In the genomic region with DNA sequence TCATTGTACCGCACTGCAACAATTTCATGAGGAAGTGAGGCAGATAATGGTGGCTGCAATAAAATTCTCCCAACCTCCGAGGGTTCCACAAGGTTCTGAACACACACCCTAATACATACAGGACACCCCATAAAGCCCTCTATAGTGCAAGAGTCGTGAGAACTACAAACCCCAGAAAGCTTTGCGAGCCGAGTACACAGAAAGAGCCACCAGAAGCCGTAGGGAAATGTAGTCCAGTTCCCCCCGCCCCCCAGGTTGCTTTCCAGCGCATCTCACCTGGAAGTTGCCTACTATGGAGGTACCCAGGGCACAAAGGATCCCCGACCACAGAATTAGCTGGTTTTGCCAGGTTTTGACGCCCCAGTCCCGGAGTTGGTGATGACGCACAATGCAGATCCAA, we compare ENCODE assay signal across 8 mouse cellular contexts. TPM values are rescaled to one million over a fixed set of nuclear protein-coding genes. Genes with fewer than 3 reads are reported as not detected.
A peak's percentile ranks its signal among the peaks of the same experiment; 100 is the strongest.
DNase-seq lines count a peak whose midpoint lies in the region; ATAC-seq and TF ChIP-seq lines count a peak whose summit lies in the region.

No protein-coding gene starts in this region.

- no peaks in the 10 kb centered on the region for H3K36me3 ChIP-seq in forebrain, postnatal 0 days (ENCODE audit: insufficient read depth)

- H3K27me3 ChIP-seq in forebrain, postnatal 0 days (ENCODE audit: insufficient read depth, low read length): no peaks in the 10 kb centered on the region

- H3K9ac ChIP-seq in forebrain, postnatal 0 days: 0 out of 2 replicates have a peak overlapping the region, but pooled peaks have one; percentile 22

- H3K27ac ChIP-seq in bone marrow macrophage, adult 2 months (ENCODE audit: insufficient read depth, low read depth, low read length): peak overlapping the region; percentile 87
- H3K27ac ChIP-seq in forebrain, postnatal 0 days (ENCODE audit: low read depth, low read length): no peak overlapping the region

- TF ChIP-seq CTCF in bone marrow macrophage, adult 2 months (IDR thresholded peaks at IDR 0.05; ENCODE audit: low read depth, low read length): no peak
- TF ChIP-seq CTCF in forebrain, postnatal 0 days (IDR thresholded peaks at IDR 0.05; ENCODE audit: low read depth): no peak

- TF ChIP-seq POLR2A in bone marrow macrophage, adult 2 months (IDR thresholded peaks at IDR 0.05; ENCODE audit: borderline replicate concordance, low read depth, low read length): no peak

- 34% methylated on average over 12 of the region's 12 CpGs for WGBS in forebrain, postnatal 0 days

- H3K9me3 ChIP-seq in forebrain, postnatal 0 days (ENCODE audit: low read length): no peaks in the 10 kb centered on the region

- peaks cover 36% of the 10 kb centered on the region for H3K4me1 ChIP-seq in bone marrow macrophage, adult 2 months (ENCODE audit: control insufficient read depth, insufficient read depth, low read length)
- H3K4me1 ChIP-seq in forebrain, postnatal 0 days (ENCODE audit: insufficient read depth): no peaks in the 10 kb centered on the region

- peak overlapping the region; percentile 49 for H3K4me2 ChIP-seq in forebrain, postnatal 0 days (ENCODE audit: low read depth)

- peak overlapping the region; percentile 76 for H3K4me3 ChIP-seq in bone marrow macrophage, adult 2 months (ENCODE audit: insufficient read depth, low read length)
- peak overlapping the region; percentile 28 for H3K4me3 ChIP-seq in forebrain, postnatal 0 days (ENCODE audit: low read depth, low read length)

- peak; percentile 90 for ATAC-seq in forebrain, postnatal 0 days
- no peak for ATAC-seq in activated CD4-positive, CD25-positive, alpha-beta regulatory T cell, adult 4 months

- peak; percentile 94 for DNase-seq in heart, adult 11 months
- DNase-seq in heart, postnatal 4 days: no peak
- peak; percentile 43 for DNase-seq in forebrain, postnatal 0 days
- peak; percentile 20 to 41 for DNase-seq in kidney, postnatal 36 days
- peak; percentile 42 for DNase-seq in lung, postnatal 14 days
- peak; percentile 36 for DNase-seq in right cerebral cortex, postnatal 14 days

RNA-seq across cellular contexts. Expression of gene Tmem150b, which starts 1.5 kb away (rescaled TPM):
- total RNA-seq in heart, postnatal 4 days (2021): under 1 TPM in 1 of 2 experiments, not detected in 1; 0.12 TPM
- 33.6 and 36.4 TPM in 2 replicates for polyA plus RNA-seq in bone marrow macrophage, adult 2 months (2012; ENCODE audit: insufficient read depth, insufficient read length, missing spikeins)
- total RNA-seq in forebrain, postnatal 0 days (2014; rRNA removed): not detected in 2 replicates
- polyA plus RNA-seq in forebrain, postnatal 0 days (2015; fragmentation: Nextera tagmentation; extraction: Ambion mirVana): 0.18 TPM in 1 of 2 replicates, not detected in the other
- not detected for polyA plus RNA-seq in activated CD4-positive, CD25-positive, alpha-beta regulatory T cell, adult 4 months (2017; shearing (Covaris generic))

RNA-seq across cellular contexts. Expression of gene Kmt5c, which starts 16.4 kb away (rescaled TPM):
- 10 to 100 TPM; 41.6 to 43.5 TPM for total RNA-seq in heart, postnatal 4 days (2021)
- polyA plus RNA-seq in bone marrow macrophage, adult 2 months (2012; ENCODE audit: insufficient read depth, insufficient read length, missing spikeins): 109 and 120 TPM in 2 replicates
- 36.8 and 59.1 TPM in 2 replicates for total RNA-seq in forebrain, postnatal 0 days (2014; rRNA removed)
- 32.3 and 35.1 TPM in 2 replicates for polyA plus RNA-seq in forebrain, postnatal 0 days (2015; fragmentation: Nextera tagmentation; extraction: Ambion mirVana)
- polyA plus RNA-seq in activated CD4-positive, CD25-positive, alpha-beta regulatory T cell, adult 4 months (2017; shearing (Covaris generic)): 10 to 100 TPM; 19.7 to 28.9 TPM

RNA-seq across cellular contexts. Expression of gene Cox6b2, which starts 29.4 kb away (rescaled TPM):
- total RNA-seq in heart, postnatal 4 days (2021): 10 to 100 TPM; 11.7 to 16.9 TPM
- 8.0 and 8.1 TPM in 2 replicates for polyA plus RNA-seq in bone marrow macrophage, adult 2 months (2012; ENCODE audit: insufficient read depth, insufficient read length, missing spikeins)
- total RNA-seq in forebrain, postnatal 0 days (2014; rRNA removed): 3.8 and 4.8 TPM in 2 replicates
- 19.8 and 23.3 TPM in 2 replicates for polyA plus RNA-seq in forebrain, postnatal 0 days (2015; fragmentation: Nextera tagmentation; extraction: Ambion mirVana)
- polyA plus RNA-seq in activated CD4-positive, CD25-positive, alpha-beta regulatory T cell, adult 4 months (2017; shearing (Covaris generic)): 1 to 10 TPM; 2.1 to 4.5 TPM

RNA-seq across cellular contexts. Expression of gene Brsk1, which starts 33.1 kb away (rescaled TPM):
- 1 to 10 TPM; 4.1 to 5.9 TPM for total RNA-seq in heart, postnatal 4 days (2021)
- polyA plus RNA-seq in bone marrow macrophage, adult 2 months (2012; ENCODE audit: insufficient read depth, insufficient read length, missing spikeins): 0.64 TPM in 1 of 2 replicates, not detected in the other
- total RNA-seq in forebrain, postnatal 0 days (2014; rRNA removed): 188 and 205 TPM in 2 replicates
- polyA plus RNA-seq in forebrain, postnatal 0 days (2015; fragmentation: Nextera tagmentation; extraction: Ambion mirVana): 4.6 and 6.2 TPM in 2 replicates
- not detected for polyA plus RNA-seq in activated CD4-positive, CD25-positive, alpha-beta regulatory T cell, adult 4 months (2017; shearing (Covaris generic))

RNA-seq across cellular contexts. Expression of gene Hspbp1, which starts 38.6 kb away (rescaled TPM):
- 10 to 100 TPM; 51.5 to 54.7 TPM for total RNA-seq in heart, postnatal 4 days (2021)
- polyA plus RNA-seq in bone marrow macrophage, adult 2 months (2012; ENCODE audit: insufficient read depth, insufficient read length, missing spikeins): 24.7 and 26.7 TPM in 2 replicates
- total RNA-seq in forebrain, postnatal 0 days (2014; rRNA removed): 188 and 219 TPM in 2 replicates
- polyA plus RNA-seq in forebrain, postnatal 0 days (2015; fragmentation: Nextera tagmentation; extraction: Ambion mirVana): 206 and 214 TPM in 2 replicates
- polyA plus RNA-seq in activated CD4-positive, CD25-positive, alpha-beta regulatory T cell, adult 4 months (2017; shearing (Covaris generic)): 10 to 100 TPM; 38.9 to 60.9 TPM

Comparison
In these comparisons a context has a peak if more than half of its experiments do, and no peak if none do; other contexts are left out.
1. RNA of gene Tmem150b, which starts 1.5 kb away (polyA plus RNA-seq): 33.6 to 36.4 TPM in bone marrow macrophage, adult 2 months; not detected in activated CD4-positive, CD25-positive, alpha-beta regulatory T cell, adult 4 months and 0.18 TPM in forebrain, postnatal 0 days; every median in the first group is over 10 times any median in the second.